Comparison of ENCODE assay signal across 29 mouse cellular contexts in genomic region chr14:27444851-27445281, GRCm38 (mm10). TPM values are rescaled to one million over a fixed set of nuclear protein-coding genes. Genes with fewer than 3 reads are reported as not detected.
A peak's percentile ranks its signal among the peaks of the same experiment; 100 is the strongest.
DNase-seq lines count a peak whose midpoint lies in the region; ATAC-seq and TF ChIP-seq lines count a peak whose summit lies in the region.
"Had no signal": no experiment of that assay in that cellular context is flagged by ENCODE, and none has a peak within 500 bp of the region (broad histone marks: within the 10 kb centered on the region; RNA-seq: fewer than 3 reads in every experiment).

No protein-coding gene starts in this region.

- no peaks in the 10 kb centered on the region for H3K27me3 ChIP-seq in cerebellum, adult 2 months (ENCODE audit: control insufficient read depth, insufficient read depth, low read length)
- H3K27me3 ChIP-seq: forebrain, embryonic 13.5 days; limb, embryonic 15.5 days; liver, embryonic 13.5 days; megakaryocyte, embryonic 14.5 days; midbrain, embryonic 12.5 days; neural tube, embryonic 12.5 days; Patski; stomach, embryonic 15.5 days had no signal

- no peak overlapping the region for H3K4me3 ChIP-seq in cerebellum, adult 2 months (replicated peaks; ENCODE audit: insufficient read depth, low read depth, low read length)
- no peak overlapping the region for H3K4me3 ChIP-seq in brown adipose tissue, adult 24 weeks (ENCODE audit: insufficient read depth, low read depth, low read length)
- H3K4me3 ChIP-seq: forebrain, embryonic 13.5 days; limb, embryonic 15.5 days; liver, embryonic 13.5 days; megakaryocyte, embryonic 14.5 days; midbrain, embryonic 12.5 days; myocyte; neural tube, embryonic 12.5 days; stomach, embryonic 15.5 days had no signal

- peaks cover 8% of the 10 kb centered on the region for H3K4me1 ChIP-seq in cerebellum, adult 2 months (ENCODE audit: control insufficient read depth, insufficient read depth, low read length)
- no peaks in the 10 kb centered on the region for H3K4me1 ChIP-seq in brown adipose tissue, adult 24 weeks (ENCODE audit: control insufficient read depth, insufficient read depth, insufficient read length, low read length)
- H3K4me1 ChIP-seq: forebrain, embryonic 13.5 days; limb, embryonic 15.5 days; liver, embryonic 13.5 days; midbrain, embryonic 12.5 days; neural tube, embryonic 12.5 days; stomach, embryonic 15.5 days had no signal

- 0 out of 2 replicates have a peak overlapping the region, but pooled peaks have one; percentile 60 for H3K27ac ChIP-seq in cerebellum, adult 2 months (ENCODE audit: insufficient read depth, low read length)
- H3K27ac ChIP-seq in brown adipose tissue, adult 24 weeks (replicated peaks; ENCODE audit: low read depth, low read length): peak overlapping the region; percentile 56
- H3K27ac ChIP-seq: forebrain, embryonic 13.5 days; kidney, postnatal 0 days; limb, embryonic 15.5 days; liver, embryonic 13.5 days; midbrain, embryonic 12.5 days; neural tube, embryonic 12.5 days; stomach, embryonic 15.5 days had no signal

- no peak for TF ChIP-seq CTCF in cerebellum, adult 2 months (IDR thresholded peaks at IDR 0.05; ENCODE audit: borderline replicate concordance, insufficient read depth, low read depth, low read length)

- peak in 1 of 2 experiments; percentile 61 for DNase-seq in cerebellum, adult 2 months
- no peak for DNase-seq in frontal cortex, postnatal 14 days (ENCODE audit: low spot score in 2 of 2)
- peak; percentile 86 for DNase-seq in brain, adult 2 months (ENCODE audit: low read depth, low spot score)
- no peak for DNase-seq in kidney, adult 18-20 months
- DNase-seq in spleen, postnatal 4 days (ENCODE audit: low spot score in 2 of 2): no peak
- DNase-seq: adrenal gland, postnatal 10 days; gastrocnemius, postnatal 14 days; kidney, adult 2 months; kidney, postnatal 4 days; left cerebral cortex, postnatal 4 days; liver, embryonic 13.5 days; lung, adult 18-20 months; lung, postnatal 4 days; thymus, adult 18-20 months; thymus, postnatal 25 days had no signal

- no peak for TF ChIP-seq POLR2A in cerebellum, adult 2 months (IDR thresholded peaks at IDR 0.05; ENCODE audit: borderline replicate concordance, insufficient read depth, low read length)

- no peak; the same call in 1 of the 2 replicates for ATAC-seq in cerebellum, adult (ENCODE audit: insufficient number of reproducible peaks, low FRiP score, low TSS enrichment)
- peak; percentile 82 for ATAC-seq in frontal cortex, adult (ENCODE audit: low TSS enrichment)
- ATAC-seq: forebrain, embryonic 13.5 days; hindbrain, embryonic 16.5 days; lung, postnatal 0 days; Patski had no signal

- WGBS in cerebellum, adult 2 months: 22% methylated on average over 2 of the region's 2 CpGs

RNA-seq across cellular contexts. Expression of gene Fam208a, which starts 16.2 kb away (rescaled TPM):
- polyA plus RNA-seq in cerebellum, adult 2 months (2012; rRNA removed): 30.4 and 30.7 TPM in 2 replicates
- polyA plus RNA-seq in brown adipose tissue, adult 24 weeks (2012; ENCODE audit: insufficient read depth, insufficient read length, missing spikeins): 9.5 and 13.1 TPM in 2 replicates
